Mouse (Mus musculus) colon, adult 2 months (tissue): ENCODE results near the gene Fkbp3. TPM values are rescaled to one million over a fixed set of nuclear protein-coding genes. Genes with fewer than 3 reads are reported as not detected.

Source experiments
- polyA plus RNA-seq: library from polyadenylated mRNA; depleted of rRNA; stranded (reverse); fragments of >200 nt; gene quantifications from 2 replicates; pipeline ENCODE4 v1.2.3, GENCODE M21; 2012; rRNA removed

The Fkbp3 gene
- polyA plus RNA-seq, result 9.1 and 11.3 TPM in 2 replicates

DNA sequence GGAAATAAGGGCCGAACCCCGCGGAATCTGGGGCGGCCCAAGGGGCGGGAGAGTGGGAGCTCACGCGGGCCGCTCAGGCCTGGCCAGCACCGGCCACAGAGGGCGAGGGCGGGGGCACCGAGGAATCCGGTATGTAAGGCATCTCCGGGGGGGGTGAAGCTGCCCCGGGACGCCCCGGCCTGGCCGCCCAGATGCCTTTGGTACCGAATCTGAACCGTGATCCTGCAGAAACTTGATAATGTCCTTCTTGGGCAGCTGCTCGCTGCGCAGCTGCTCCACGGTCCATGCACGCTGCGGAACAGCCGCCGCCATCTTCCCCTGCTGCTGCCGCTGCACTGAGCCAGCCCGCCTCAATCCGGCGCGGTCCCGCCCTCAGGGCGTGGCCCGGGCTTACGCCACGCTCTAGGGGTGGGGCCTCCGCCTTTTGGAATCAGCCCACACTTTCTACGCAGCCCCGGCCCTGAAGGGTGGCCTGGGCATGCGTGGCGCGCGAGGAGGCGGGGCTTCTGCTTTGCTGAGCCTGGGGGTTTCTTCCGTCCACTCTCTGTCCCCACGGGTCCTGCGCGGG, at the start of gene Fkbp3:
Fkbp3 (minus strand) TSS at position 397 of the 568 bp plus-strand sequence.

GRCm38 (mm10) chr12:65075085-65075732, 1.4 kb upstream of the Fkbp3 start, which contains the start of gene Fancm:
Gene Fancm, plus strand, starts transcription at chr12:65075603.

DNA sequence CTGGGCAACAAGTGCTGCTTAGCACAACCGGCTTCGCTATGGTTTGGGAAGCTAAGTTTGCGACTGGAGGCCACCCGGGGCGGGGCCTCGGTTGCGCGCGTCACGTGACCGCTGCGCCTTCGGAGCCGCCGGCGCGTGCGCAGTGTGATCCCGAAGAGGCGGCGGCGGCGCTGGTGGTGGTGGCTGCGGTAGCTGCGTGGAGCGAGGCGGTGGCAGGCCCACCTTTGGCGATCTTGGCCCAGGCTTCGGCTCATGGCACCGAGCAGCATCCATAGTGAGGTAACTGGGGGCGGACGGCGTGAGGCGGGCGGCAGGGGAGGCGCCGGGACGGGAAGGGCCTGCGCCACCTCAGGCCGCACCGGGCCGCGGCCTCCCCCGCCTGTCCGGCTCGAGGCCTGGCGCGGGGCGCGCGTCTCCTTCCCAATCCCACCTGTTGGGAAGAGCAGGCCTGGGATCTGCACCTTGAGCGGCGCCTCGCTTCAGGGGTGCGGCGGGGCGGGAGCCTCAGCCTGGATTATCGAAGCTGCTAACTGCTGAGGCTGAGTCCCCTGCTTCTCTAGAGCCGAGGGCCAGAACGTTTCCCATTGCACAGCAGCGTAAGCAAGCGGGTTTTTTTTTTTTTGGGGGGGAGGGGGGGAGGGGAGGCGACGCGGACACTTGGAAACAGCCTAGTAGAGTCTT, 37.5 kb downstream of the Fkbp3 start, which contains the start of gene Prpf39:
Prpf39 (plus strand) TSS at position 144 of the 681 bp plus-strand sequence.

Other genes starting within 250 kb of the Fkbp3 start
- gene Gm527, start 156.1 kb downstream of the Fkbp3 start, polyA plus RNA-seq, result 1.9 and 2.7 TPM in 2 replicates
- gene Klhl28, start 108.5 kb downstream of the Fkbp3 start, polyA plus RNA-seq, result 0.66 and 0.80 TPM in 2 replicates
- gene Togaram1, start 108.2 kb downstream of the Fkbp3 start, polyA plus RNA-seq, result 3.0 TPM in 2 replicates
- 5.0 and 5.5 TPM in 2 replicates for gene Prpf39, start 37.7 kb downstream of the Fkbp3 start, polyA plus RNA-seq
- 1.2 and 1.7 TPM in 2 replicates for gene Fancm, start 1.6 kb upstream of the Fkbp3 start, polyA plus RNA-seq
- gene Mis18bp1, start 98.6 kb upstream of the Fkbp3 start, polyA plus RNA-seq, result 0.28 and 0.30 TPM in 2 replicates
- not detected in 2 replicates for gene Wdr20rt, start 151.5 kb upstream of the Fkbp3 start, polyA plus RNA-seq